Mouse (Mus musculus) stomach, postnatal 0 days (tissue): ENCODE measurements around the gene Zfp653.
A peak's percentile ranks its signal among the peaks of the same experiment; 100 is the strongest.

ENCODE experiments used
- CTCF ChIP-seq: IDR thresholded peaks from 2 replicates; pipeline ENCODE4 v1.5.1; 2016; ENCODE audit warnings: antibody characterized with exemption, low read depth, mild to moderate bottlenecking, moderate library complexity
- EP300 ChIP-seq: optimal IDR thresholded peaks from 2 replicates; pipeline ENCODE3; 2016; ENCODE audit warnings: antibody characterized with exemption

DNA sequence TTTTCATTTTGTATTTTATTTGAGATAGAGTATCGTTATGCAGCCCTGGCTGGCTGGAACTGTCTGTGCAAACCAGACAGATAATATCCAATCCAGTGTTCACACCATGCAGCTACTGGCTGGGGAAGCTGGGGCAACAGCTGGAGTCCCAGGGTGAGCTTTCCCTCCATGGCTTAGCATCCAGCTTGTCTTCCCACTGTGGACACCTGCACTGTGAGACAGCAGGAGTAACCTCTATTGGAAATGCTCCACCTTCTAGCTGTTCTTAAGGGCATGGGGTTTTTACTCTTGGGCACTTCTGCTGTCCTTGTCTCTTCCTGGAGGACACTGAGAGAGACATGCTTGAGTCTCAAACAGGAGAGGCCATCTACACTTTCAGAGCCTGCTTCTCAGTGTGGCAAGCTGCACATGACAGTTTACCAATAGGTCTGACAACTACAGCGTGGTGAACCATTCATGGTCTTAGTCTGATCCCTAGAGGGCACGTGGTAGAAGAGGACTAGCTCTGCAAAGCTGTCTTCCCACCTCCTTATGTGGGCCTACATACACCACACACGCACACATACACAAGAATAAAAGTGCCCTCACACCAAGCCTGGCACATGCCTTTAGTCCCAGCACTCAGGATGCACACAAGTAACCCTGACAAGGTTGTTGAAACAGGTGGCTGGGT is 1.2 kb downstream of the Zfp653 start:
- TF ChIP-seq EP300: no peak
- 0 out of 2 replicates have a peak, but pooled peaks have one; percentile 6 for TF ChIP-seq CTCF
